Mouse (Mus musculus) myocyte (in vitro differentiated cells): ENCODE measurements around the gene Dag1. TPM values are rescaled to one million over a fixed set of nuclear protein-coding genes. Genes with fewer than 3 reads are reported as not detected.

ENCODE experiments used
- H3K27me3 ChIP-seq: one replicate; pipeline ENCODE4 v1.6.1; 2011; ENCODE audit not compliant: control insufficient read depth, insufficient read depth, insufficient read length
- H3K36me3 ChIP-seq: one replicate; pipeline ENCODE4 v1.6.1; 2011; ENCODE audit not compliant: control insufficient read depth, insufficient read depth
- H3K4me2 ChIP-seq: one replicate; pipeline ENCODE4 v1.6.1; 2011; ENCODE audit warnings: low read depth, control low read depth
- H3K4me3 ChIP-seq: one replicate; pipeline ENCODE4 v1.5.1; 2011; ENCODE audit warnings: mild to moderate bottlenecking, control low read depth, moderate library complexity
- H3K79me2 ChIP-seq: one replicate; pipeline ENCODE4 v1.6.1; 2011; ENCODE audit not compliant: control insufficient read depth, insufficient read depth
- H3ac ChIP-seq: one replicate; pipeline ENCODE4 v1.6.1; 2011; ENCODE audit not compliant: control insufficient read depth, insufficient read length
- CEBPB ChIP-seq: IDR thresholded peaks from 2 replicates; pipeline ENCODE4 v1.6.1; 2011; ENCODE audit warnings: mild to moderate bottlenecking, moderate library complexity; ENCODE audit not compliant: poor library complexity, insufficient read depth, severe bottlenecking
- E2F4 ChIP-seq: IDR thresholded peaks from one replicate; pipeline ENCODE4 v1.6.1; 2011; ENCODE audit warnings: mild to moderate bottlenecking, control low read depth, moderate library complexity; ENCODE audit not compliant: insufficient read depth
- MAX ChIP-seq: IDR thresholded peaks from one replicate; pipeline ENCODE4 v1.6.1; 2011; ENCODE audit warnings: low read depth, mild to moderate bottlenecking, control low read depth
- MYOD1 ChIP-seq, 3 experiments: IDR thresholded peaks; one replicate each; pipeline ENCODE4 v1.6.1; 2011; ENCODE audit warnings: control low read depth in 2 of 3, low read depth in 2 of 3, mild to moderate bottlenecking in 2 of 3, moderate library complexity in 1 of 3; ENCODE audit not compliant: insufficient read length in 2 of 3, control insufficient read depth in 1 of 3
- MYOG ChIP-seq, 3 experiments: IDR thresholded peaks; one replicate each; pipeline ENCODE4 v1.6.1; 2011; ENCODE audit warnings: control low read depth in 2 of 3, low read depth in 2 of 3, mild to moderate bottlenecking in 2 of 3; ENCODE audit not compliant: insufficient read length in 2 of 3, control insufficient read depth in 1 of 3, insufficient read depth in 1 of 3
- POLR2A ChIP-seq: IDR thresholded peaks from one replicate; pipeline ENCODE4 v1.6.1; 2011; ENCODE audit warnings: low read depth, mild to moderate bottlenecking, control low read depth, moderate library complexity; ENCODE audit not compliant: insufficient read length
- POLR2AphosphoS2 ChIP-seq: IDR thresholded peaks from one replicate; pipeline ENCODE4 v1.6.1; 2011; ENCODE audit warnings: low read depth, control low read depth; ENCODE audit not compliant: insufficient read length
- REST ChIP-seq: IDR thresholded peaks from one replicate; pipeline ENCODE4 v1.6.1; 2011; ENCODE audit warnings: mild to moderate bottlenecking, control low read depth, moderate library complexity; ENCODE audit not compliant: insufficient read depth, insufficient read length
- SRF ChIP-seq: IDR thresholded peaks from one replicate; pipeline ENCODE4 v1.6.1; 2011; ENCODE audit warnings: low read depth; ENCODE audit not compliant: control insufficient read depth, insufficient read length
- TCF12 ChIP-seq: IDR thresholded peaks from one replicate; pipeline ENCODE4 v1.6.1; 2011; ENCODE audit warnings: mild to moderate bottlenecking, control low read depth; ENCODE audit not compliant: poor library complexity, insufficient read depth, severe bottlenecking
- TCF3 ChIP-seq: IDR thresholded peaks from one replicate; pipeline ENCODE4 v1.6.1; 2011; ENCODE audit warnings: low read depth, control low read depth; ENCODE audit not compliant: insufficient read length
- USF1 ChIP-seq: IDR thresholded peaks from one replicate; pipeline ENCODE4 v1.6.1; 2011; ENCODE audit warnings: low read depth, mild to moderate bottlenecking, control low read depth, moderate library complexity
- polyA plus RNA-seq: library from polyadenylated mRNA; unstranded; fragments of >200 nt; fragmentation: generic; extraction: Trizol; gene quantifications from one replicate; pipeline ENCODE4 v1.2.1, GENCODE M21; 2012; ENCODE audit warnings: missing spikeins

The Dag1 gene
- polyA plus RNA-seq, 1 experiment, result 195 TPM

GRCm38 (mm10) chr9:108175116-108175838 lies 88.5 kb downstream of the Dag1 start:
- no peak overlapping the region for H3ac ChIP-seq
- TF ChIP-seq MAX (no peak), USF1 (no peak), TCF12 (no peak), POLR2AphosphoS2 (no peak), MYOD1 (IDR thresholded peaks at IDR 0.05; ENCODE audit: control insufficient read depth in 1 of 3, insufficient read length in 2 of 3, low read depth in 2 of 3) (no peak), REST (no peak), SRF (no peak), E2F4 (no peak), MYOG (IDR thresholded peaks at IDR 0.05; ENCODE audit: control insufficient read depth in 1 of 3, insufficient read depth in 1 of 3, insufficient read length in 2 of 3, low read depth in 2 of 3) (no peak), CEBPB (no peak), TCF3 (no peak), POLR2A (no peak)
- H3K27me3 ChIP-seq, result peaks cover 10% of the 10 kb centered on the region

DNA sequence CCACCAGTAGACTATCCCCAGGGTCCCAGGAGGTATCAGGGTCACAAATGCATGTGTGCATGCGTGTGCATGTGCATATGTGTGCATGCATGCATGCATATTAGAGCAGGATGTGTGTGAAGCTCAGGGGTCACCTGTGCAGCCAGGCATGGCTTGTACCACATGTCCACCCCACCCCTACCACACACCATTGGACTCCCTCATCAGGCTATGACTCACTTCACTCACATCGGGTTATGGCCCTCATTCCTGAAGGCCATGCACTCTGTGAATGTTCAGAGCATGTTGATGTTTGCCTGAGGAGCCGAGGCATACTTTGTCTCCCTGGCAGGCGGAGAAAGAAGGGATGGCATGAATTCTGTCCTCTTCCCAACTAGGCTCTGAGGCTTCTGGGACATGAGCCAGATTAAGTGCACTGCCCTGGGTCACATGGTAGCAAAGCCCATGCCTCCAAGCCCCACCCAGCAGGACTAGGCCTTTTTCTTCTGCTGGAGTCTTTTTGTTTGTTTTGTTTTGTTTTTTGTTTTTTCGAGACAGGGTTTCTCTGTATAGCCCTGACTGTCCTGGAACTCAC lies 90.9 kb downstream of the Dag1 start:
- no peaks in the 10 kb centered on the region for H3K36me3 ChIP-seq
- TF ChIP-seq USF1, result peak; percentile 17
- peak in 1 of 3 experiments; percentile 33 for TF ChIP-seq MYOD1 (IDR thresholded peaks at IDR 0.05; ENCODE audit: control insufficient read depth in 1 of 3, insufficient read length in 2 of 3, low read depth in 2 of 3)
- TF ChIP-seq POLR2AphosphoS2, result no peak
- H3K4me3 ChIP-seq, result no peak overlapping the region
- H3K4me2 ChIP-seq, result no peak overlapping the region
- H3K79me2 ChIP-seq, result no peaks in the 10 kb centered on the region
- H3ac ChIP-seq, result no peak overlapping the region
- H3K27me3 ChIP-seq, result no peaks in the 10 kb centered on the region

More at GRCm38 (mm10) chr9:108175116-108175838, 88.5 kb downstream of the Dag1 start:
- Histone ChIP-seq H3K79me2 (no peaks in the 10 kb centered on the region), H3K4me3 (no peak overlapping the region), H3K4me2 (no peak overlapping the region), H3K36me3 (no peaks in the 10 kb centered on the region)

GRCm38 (mm10) chr9:108169751-108170150 lies 94.0 kb downstream of the Dag1 start:
- Histone ChIP-seq H3ac (no peak overlapping the region), H3K36me3 (no peaks in the 10 kb centered on the region), H3K4me2 (no peak overlapping the region), H3K27me3 (no peaks in the 10 kb centered on the region), H3K4me3 (no peak overlapping the region), H3K79me2 (no peaks in the 10 kb centered on the region)
- no peak for TF ChIP-seq E2F4
- TF ChIP-seq MYOD1 (IDR thresholded peaks at IDR 0.05; ENCODE audit: control insufficient read depth in 1 of 3, insufficient read length in 2 of 3, low read depth in 2 of 3), result no peak
- TF ChIP-seq MAX, result no peak
- no peak for TF ChIP-seq REST

GRCm38 (mm10) chr9:108165143-108165542 lies 98.6 kb downstream of the Dag1 start:
- H3K27me3 ChIP-seq, result no peaks in the 10 kb centered on the region
- no peak overlapping the region for H3K4me2 ChIP-seq
- TF ChIP-seq USF1, result no peak
- H3K36me3 ChIP-seq, result no peaks in the 10 kb centered on the region
- H3K4me3 ChIP-seq, result no peak overlapping the region
- H3K79me2 ChIP-seq, result no peaks in the 10 kb centered on the region
- H3ac ChIP-seq, result no peak overlapping the region

GRCm38 (mm10) chr9:108163646-108164284 lies 100.0 kb downstream of the Dag1 start:
- H3K36me3 ChIP-seq, result no peaks in the 10 kb centered on the region
- no peak overlapping the region for H3ac ChIP-seq
- no peaks in the 10 kb centered on the region for H3K79me2 ChIP-seq
- peak overlapping the region; percentile 22 for H3K4me2 ChIP-seq
- H3K4me3 ChIP-seq, result no peak overlapping the region
- no peaks in the 10 kb centered on the region for H3K27me3 ChIP-seq
- no peak for TF ChIP-seq MYOD1 (IDR thresholded peaks at IDR 0.05; ENCODE audit: control insufficient read depth in 1 of 3, insufficient read length in 2 of 3, low read depth in 2 of 3)
- no peak for TF ChIP-seq TCF12
- TF ChIP-seq REST, result no peak
- TF ChIP-seq USF1, result no peak
- TF ChIP-seq MYOG (IDR thresholded peaks at IDR 0.05; ENCODE audit: control insufficient read depth in 1 of 3, insufficient read depth in 1 of 3, insufficient read length in 2 of 3, low read depth in 2 of 3), result no peak
- TF ChIP-seq CEBPB, result no peak
- no peak for TF ChIP-seq MAX
